Mouse (Mus musculus): Measurements from ENCODE around the gene Wdr45. TPM values are rescaled to one million over a fixed set of nuclear protein-coding genes. Genes with fewer than 3 reads are reported as not detected.
A peak's percentile ranks its signal among the peaks of the same experiment; 100 is the strongest.

Wdr45 gene
- polyA plus RNA-seq, 1 experiment from 2014 or later: 48.8 TPM

- peaks cover 18% of the 10 kb centered on the region; the same call in 1 of the 2 replicates for H3K36me3 ChIP-seq (ENCODE audit: insufficient read depth, low read length)
- no peak overlapping the region for H3K27ac ChIP-seq (ENCODE audit: low read length)
- 33% methylated on average over 4 of the region's 4 CpGs for WGBS
- H3K4me3 ChIP-seq (ENCODE audit: low read length): peak overlapping the region; percentile 53
- peak overlapping the region; percentile 58 for H3K4me2 ChIP-seq (replicated peaks; ENCODE audit: low read depth, low read length)
- H3K9me3 ChIP-seq (ENCODE audit: low read length): no peaks in the 10 kb centered on the region
- no peaks in the 10 kb centered on the region for H3K27me3 ChIP-seq (ENCODE audit: insufficient read depth, low read length)
- H3K4me1 ChIP-seq (ENCODE audit: insufficient read depth, low read length): no peaks in the 10 kb centered on the region
- H3K9ac ChIP-seq (replicated peaks; ENCODE audit: low read length): peak overlapping the region; percentile 52
- no peak for ATAC-seq (ENCODE audit: low FRiP score, low TSS enrichment)
Observed at GRCm38 (mm10) chrX:7728922-7729265, 14.8 kb downstream of the Wdr45 start.

- no peaks in the 10 kb centered on the region for H3K36me3 ChIP-seq (ENCODE audit: insufficient read depth, low read length)
- ATAC-seq (ENCODE audit: low FRiP score, low TSS enrichment): peak; percentile 16; the same call in 1 of the 2 replicates
- H3K27ac ChIP-seq (ENCODE audit: low read length): no peak overlapping the region
- no peaks in the 10 kb centered on the region for H3K27me3 ChIP-seq (ENCODE audit: insufficient read depth, low read length)
- 34% methylated on average over 21 of the region's 26 CpGs for WGBS
- no peak overlapping the region for H3K9ac ChIP-seq (replicated peaks; ENCODE audit: low read length)
- no peak overlapping the region for H3K4me3 ChIP-seq (ENCODE audit: low read length)
- no peaks in the 10 kb centered on the region for H3K4me1 ChIP-seq (ENCODE audit: insufficient read depth, low read length)
- no peaks in the 10 kb centered on the region for H3K9me3 ChIP-seq (ENCODE audit: low read length)
- H3K4me2 ChIP-seq (replicated peaks; ENCODE audit: low read depth, low read length): no peak overlapping the region
Observed at GRCm38 (mm10) chrX:7733571-7734156, 19.5 kb downstream of the Wdr45 start.

- no peaks in the 10 kb centered on the region for H3K4me1 ChIP-seq (ENCODE audit: insufficient read depth, low read length)
- H3K27ac ChIP-seq (ENCODE audit: low read length): peak overlapping the region; percentile 75; the same call in 1 of the 2 replicates
- no peaks in the 10 kb centered on the region for H3K27me3 ChIP-seq (ENCODE audit: insufficient read depth, low read length)
- peak overlapping the region; percentile 27 for H3K4me2 ChIP-seq (replicated peaks; ENCODE audit: low read depth, low read length)
- peak; percentile 73; the same call in 1 of the 2 replicates for ATAC-seq (ENCODE audit: low FRiP score, low TSS enrichment)
- 0 out of 2 replicates have a peak overlapping the region, but pooled peaks have one; percentile 0 for H3K9ac ChIP-seq (replicated peaks; ENCODE audit: low read length)
- H3K9me3 ChIP-seq (ENCODE audit: low read length): no peaks in the 10 kb centered on the region
- peak overlapping the region; percentile 3; the same call in 1 of the 2 replicates for H3K4me3 ChIP-seq (ENCODE audit: low read length)
- 64% methylated on average over 14 of the region's 14 CpGs for WGBS
- H3K36me3 ChIP-seq (ENCODE audit: insufficient read depth, low read length): no peaks in the 10 kb centered on the region
Observed at GRCm38 (mm10) chrX:7739336-7740081, 25.4 kb downstream of the Wdr45 start.

GRCm38 (mm10) chrX:7740082-7740819, 26.1 kb downstream of the Wdr45 start:
- peak overlapping the region; percentile 28 for H3K4me3 ChIP-seq (ENCODE audit: low read length)
- 41% methylated on average over 10 of the region's 10 CpGs for whole genome bisulfite sequencing
- no peaks in the 10 kb centered on the region for H3K9me3 ChIP-seq (ENCODE audit: low read length)
- H3K4me1 ChIP-seq (ENCODE audit: insufficient read depth, low read length): no peaks in the 10 kb centered on the region
- H3K4me2 ChIP-seq (replicated peaks; ENCODE audit: low read depth, low read length): peak overlapping the region; percentile 27
- peak overlapping the region; percentile 75 for H3K27ac ChIP-seq (ENCODE audit: low read length)
- peak; percentile 50 for ATAC-seq (ENCODE audit: low FRiP score, low TSS enrichment)
- no peaks in the 10 kb centered on the region for H3K27me3 ChIP-seq (ENCODE audit: insufficient read depth, low read length)
- H3K9ac ChIP-seq (replicated peaks; ENCODE audit: low read length): no peak overlapping the region
- no peaks in the 10 kb centered on the region for H3K36me3 ChIP-seq (ENCODE audit: insufficient read depth, low read length)

GRCm38 (mm10) chrX:7741103-7741502, 27.0 kb downstream of the Wdr45 start:
- H3K9ac ChIP-seq (replicated peaks; ENCODE audit: low read length): no peak overlapping the region
- 71% methylated on average over 5 of the region's 5 CpGs for WGBS
- H3K4me2 ChIP-seq (replicated peaks; ENCODE audit: low read depth, low read length): peak overlapping the region; percentile 26; the same call in 1 of the 2 replicates
- ATAC-seq (ENCODE audit: low FRiP score, low TSS enrichment): peak; percentile 52; the same call in 1 of the 2 replicates
- H3K27ac ChIP-seq (ENCODE audit: low read length): peak overlapping the region; percentile 75
- H3K9me3 ChIP-seq (ENCODE audit: low read length): no peaks in the 10 kb centered on the region
- H3K4me1 ChIP-seq (ENCODE audit: insufficient read depth, low read length): no peaks in the 10 kb centered on the region
- H3K36me3 ChIP-seq (ENCODE audit: insufficient read depth, low read length): no peaks in the 10 kb centered on the region
- H3K27me3 ChIP-seq (ENCODE audit: insufficient read depth, low read length): no peaks in the 10 kb centered on the region
- H3K4me3 ChIP-seq (ENCODE audit: low read length): peak overlapping the region; percentile 28

GRCm38 (mm10) chrX:7743470-7743869, 29.3 kb downstream of the Wdr45 start:
- Histone ChIP-seq H3K27me3 (ENCODE audit: insufficient read depth, low read length) (no peaks in the 10 kb centered on the region), H3K27ac (ENCODE audit: low read length) (no peak overlapping the region), H3K4me3 (ENCODE audit: low read length) (no peak overlapping the region), H3K4me2 (replicated peaks; ENCODE audit: low read depth, low read length) (no peak overlapping the region), H3K36me3 (ENCODE audit: insufficient read depth, low read length) (no peaks in the 10 kb centered on the region), H3K4me1 (ENCODE audit: insufficient read depth, low read length) (no peaks in the 10 kb centered on the region), H3K9me3 (ENCODE audit: low read length) (no peaks in the 10 kb centered on the region), H3K9ac (replicated peaks; ENCODE audit: low read length) (no peak overlapping the region)
- no peak for ATAC-seq (ENCODE audit: low FRiP score, low TSS enrichment)
- WGBS: 54% methylated on average over 5 of the region's 5 CpGs

- H3K9ac ChIP-seq (replicated peaks; ENCODE audit: low read length): no peak overlapping the region
- no peak for ATAC-seq (ENCODE audit: low FRiP score, low TSS enrichment)
- 59% methylated on average over 1 of the region's 1 CpGs for WGBS
Observed at GRCm38 (mm10) chrX:7744940-7745339, 30.8 kb downstream of the Wdr45 start.

GRCm38 (mm10) chrX:7745429-7745828, 31.3 kb downstream of the Wdr45 start:
- Histone ChIP-seq H3K4me3 (ENCODE audit: low read length) (no peak overlapping the region), H3K9ac (replicated peaks; ENCODE audit: low read length) (no peak overlapping the region), H3K4me1 (ENCODE audit: insufficient read depth, low read length) (no peaks in the 10 kb centered on the region), H3K27ac (ENCODE audit: low read length) (no peak overlapping the region), H3K27me3 (ENCODE audit: insufficient read depth, low read length) (no peaks in the 10 kb centered on the region), H3K4me2 (replicated peaks; ENCODE audit: low read depth, low read length) (no peak overlapping the region), H3K36me3 (ENCODE audit: insufficient read depth, low read length) (no peaks in the 10 kb centered on the region), H3K9me3 (ENCODE audit: low read length) (no peaks in the 10 kb centered on the region)
- no peak for ATAC-seq (ENCODE audit: low FRiP score, low TSS enrichment)
- WGBS: 90% methylated on average over 8 of the region's 8 CpGs

More at GRCm38 (mm10) chrX:7744940-7745339, 30.8 kb downstream of the Wdr45 start:
- Histone ChIP-seq H3K4me1 (ENCODE audit: insufficient read depth, low read length) (no peaks in the 10 kb centered on the region), H3K4me3 (ENCODE audit: low read length) (no peak overlapping the region), H3K27me3 (ENCODE audit: insufficient read depth, low read length) (no peaks in the 10 kb centered on the region), H3K36me3 (ENCODE audit: insufficient read depth, low read length) (no peaks in the 10 kb centered on the region), H3K9me3 (ENCODE audit: low read length) (no peaks in the 10 kb centered on the region), H3K27ac (ENCODE audit: low read length) (no peak overlapping the region), H3K4me2 (replicated peaks; ENCODE audit: low read depth, low read length) (no peak overlapping the region)

GRCm38 (mm10) chrX:7750432-7751116, 36.4 kb downstream of the Wdr45 start, which contains the start of gene Ccdc120:
Ccdc120 (minus strand) TSS chrX:7750905.
- WGBS: 12% methylated on average over 52 of the region's 56 CpGs
- H3K27me3 ChIP-seq (ENCODE audit: insufficient read depth, low read length): no peaks in the 10 kb centered on the region

More at GRCm38 (mm10) chrX:7750432-7751116, 36.4 kb downstream of the Wdr45 start, which contains the start of gene Ccdc120:
- no peaks in the 10 kb centered on the region for H3K4me1 ChIP-seq (ENCODE audit: insufficient read depth, low read length)
- H3K9ac ChIP-seq (replicated peaks; ENCODE audit: low read length): peak within 1 kb of the TSS; percentile 70
- H3K36me3 ChIP-seq (ENCODE audit: insufficient read depth, low read length): no peaks in the 10 kb centered on the region
- H3K9me3 ChIP-seq (ENCODE audit: low read length): no peaks in the 10 kb centered on the region
- no peak within 1 kb of the TSS for H3K27ac ChIP-seq (ENCODE audit: low read length)
- peak within 1 kb of the TSS; percentile 72 for H3K4me3 ChIP-seq (ENCODE audit: low read length)
- peak; percentile 85 for ATAC-seq (ENCODE audit: low FRiP score, low TSS enrichment)
- peak within 1 kb of the TSS; percentile 53 for H3K4me2 ChIP-seq (replicated peaks; ENCODE audit: low read depth, low read length)

All from kidney, embryonic 16.5 days (tissue).